Mouse (Mus musculus): ENCODE data around the gene AU021092.

- TF ChIP-seq POLR2A (IDR thresholded peaks at IDR 0.05; ENCODE audit: low read depth, low read length): no peak
- TF ChIP-seq CTCF (IDR thresholded peaks at IDR 0.05; ENCODE audit: extremely low read depth, insufficient read depth, insufficient read length, insufficient replicate concordance): no peak
These were observed 30.2 kb upstream of the AU021092 start for GRCm38 (mm10) chr16:5252260-5252659.
